Mouse (Mus musculus) limb, embryonic 11.5 days (tissue): ENCODE measurements around the gene Trmu. TPM values are rescaled to one million over a fixed set of nuclear protein-coding genes. Genes with fewer than 3 reads are reported as not detected.

Experiments
- ATAC-seq: fragments of 200-750 bp; cut with Nextera tagmentation; 2 replicates; pipeline ENCODE4 v1.8.0; 2017; ENCODE audit warnings: low read depth; ENCODE audit not compliant: insufficient number of reproducible peaks, low FRiP score, low TSS enrichment
- DNase-seq: peaks from one replicate; pipeline ENCODE4 v3.0.0-alpha.2; 2015; ENCODE audit warnings: low spot score
- H3K27ac ChIP-seq: fragments of 300-500 bp; sonication (generic); replicated peaks from 2 replicates; pipeline ENCODE4 v1.5.1; 2014; ENCODE audit warnings: low read depth, mild to moderate bottlenecking, low read length
- H3K27me3 ChIP-seq: fragments of 300-500 bp; sonication (generic); 2 replicates; pipeline ENCODE4 v1.6.1; 2014; ENCODE audit warnings: mild to moderate bottlenecking, low read length, mixed read lengths; ENCODE audit not compliant: control insufficient read depth, insufficient read depth
- H3K36me3 ChIP-seq: fragments of 300-500 bp; sonication (generic); 2 replicates; pipeline ENCODE4 v1.6.1; 2014; ENCODE audit warnings: mild to moderate bottlenecking, low read length, moderate library complexity, mixed read lengths; ENCODE audit not compliant: control insufficient read depth, insufficient read depth
- H3K4me1 ChIP-seq: fragments of 300-500 bp; sonication (generic); 2 replicates; pipeline ENCODE4 v1.6.1; 2014; ENCODE audit warnings: low read length, mixed read lengths; ENCODE audit not compliant: control insufficient read depth, insufficient read depth
- H3K4me2 ChIP-seq: fragments of 300-500 bp; sonication (generic); 2 replicates; pipeline ENCODE4 v1.6.1; 2014; ENCODE audit warnings: low read depth, mild to moderate bottlenecking, moderate library complexity; ENCODE audit not compliant: severe bottlenecking
- H3K4me3 ChIP-seq: fragments of 300-500 bp; sonication (generic); 2 replicates; pipeline ENCODE4 v1.5.1; 2014; ENCODE audit warnings: low read depth, low read length
- H3K9ac ChIP-seq: fragments of 300-500 bp; sonication (generic); 2 replicates; pipeline ENCODE4 v1.6.1; 2014; ENCODE audit warnings: mild to moderate bottlenecking, low read length
- H3K9me3 ChIP-seq: fragments of 300-500 bp; sonication (generic); 2 replicates; pipeline ENCODE4 v1.6.1; 2016; ENCODE audit warnings: low read length; ENCODE audit not compliant: control insufficient read depth
- WGBS: fragments of 180-500 bp; shearing (Covaris S2); extraction: QIAGEN DNeasy Blood & Tissue Kit; methylation state at CpG from one replicate; pipeline ENCODE4 v1.1.7; 2014; 5-methylcytosine and 5-hydroxymethylcytosine counted together
- polyA plus RNA-seq: library from polyadenylated mRNA; unstranded; fragments of >200 nt; fragmentation: Nextera tagmentation; extraction: Ambion mirVana; gene quantifications from 2 replicates; pipeline ENCODE4 v1.2.1, GENCODE M21; 2014

The Trmu gene
- 36.8 and 38.5 TPM in 2 replicates for polyA plus RNA-seq

DNA sequence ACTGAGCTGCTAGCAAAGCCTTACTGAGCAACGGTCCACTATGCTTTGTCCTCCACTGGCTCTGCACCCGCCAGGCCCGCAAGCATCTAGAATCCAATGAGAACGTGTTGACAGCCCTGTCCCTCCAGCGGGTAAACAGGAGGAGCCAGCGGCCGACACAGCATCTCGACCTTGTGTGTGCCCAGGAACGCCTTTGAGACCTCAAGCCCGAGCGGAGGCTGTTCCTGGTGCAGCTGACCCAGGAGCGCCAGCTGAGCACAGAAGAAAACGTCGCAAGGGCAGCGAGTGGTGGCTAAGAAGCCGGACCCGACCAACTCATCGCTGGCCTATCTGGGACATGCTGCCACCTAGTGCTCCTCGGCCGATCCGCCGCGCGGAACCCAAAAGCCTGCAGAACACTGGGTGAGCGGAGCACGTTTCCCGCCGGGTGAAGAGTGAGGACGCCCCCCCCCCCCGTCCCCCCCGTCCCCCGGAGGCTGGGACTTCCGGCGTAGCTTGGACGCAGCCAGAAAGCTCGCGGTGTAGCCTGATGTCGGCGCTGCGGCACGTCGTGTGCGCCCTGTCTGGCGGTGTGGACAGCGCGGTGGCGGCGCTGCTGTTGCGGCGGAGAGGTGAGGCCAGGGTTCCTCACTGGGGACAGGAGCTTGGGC is at the start of gene Trmu:
Trmu (plus strand) TSS at position 465 of the 650 bp plus-strand sequence.
- Histone ChIP-seq H3K4me1 (peaks cover 7% of the 10 kb centered on the region), H3K27me3 (no peaks in the 10 kb centered on the region), H3K4me2 (peak within 1 kb of the TSS; percentile 95), H3K27ac (peak within 1 kb of the TSS; percentile 56; the same call in 1 of the 2 replicates), H3K36me3 (peaks cover 18% of the 10 kb centered on the region), H3K9me3 (no peaks in the 10 kb centered on the region), H3K9ac (peak within 1 kb of the TSS; percentile 87), H3K4me3 (peak within 1 kb of the TSS; percentile 73)
- DNase-seq (peak; percentile 95), ATAC-seq (peak; percentile 89)
- under 1% methylated on average over 42 of the region's 50 CpGs for WGBS

DNA sequence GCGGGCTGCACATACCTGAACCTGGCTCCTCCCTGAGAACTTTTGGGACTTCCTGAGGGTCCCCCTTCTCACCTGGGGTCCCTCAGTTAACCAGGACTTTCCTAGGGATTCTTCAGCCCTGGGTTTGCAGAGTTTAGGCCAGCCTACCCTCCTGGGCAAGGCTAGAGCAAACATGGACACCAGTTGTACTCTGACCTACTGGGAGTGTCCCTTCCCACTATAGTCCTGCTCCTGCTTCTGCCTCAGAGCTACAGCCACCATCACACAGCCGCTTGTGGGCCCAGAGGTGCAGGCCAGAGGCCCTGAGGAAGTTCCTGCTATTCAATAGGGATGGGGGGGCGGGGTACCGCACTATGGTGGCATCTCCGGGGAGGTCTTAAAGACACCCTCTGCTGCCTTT is 49.6 kb upstream of the Trmu start:
- no peak overlapping the region for H3K4me2 ChIP-seq
- no peak overlapping the region for H3K27ac ChIP-seq
- DNase-seq, result no peak
- 80% methylated on average over 5 of the region's 5 CpGs for WGBS
- H3K4me1 ChIP-seq, result 0 out of 2 replicates have a peak, but pooled peaks cover 3% of the 10 kb centered on the region
- no peak overlapping the region for H3K4me3 ChIP-seq
- H3K27me3 ChIP-seq, result no peaks in the 10 kb centered on the region
- no peaks in the 10 kb centered on the region for H3K36me3 ChIP-seq
- H3K9me3 ChIP-seq, result no peaks in the 10 kb centered on the region
- no peak for ATAC-seq
- no peak overlapping the region for H3K9ac ChIP-seq

DNA sequence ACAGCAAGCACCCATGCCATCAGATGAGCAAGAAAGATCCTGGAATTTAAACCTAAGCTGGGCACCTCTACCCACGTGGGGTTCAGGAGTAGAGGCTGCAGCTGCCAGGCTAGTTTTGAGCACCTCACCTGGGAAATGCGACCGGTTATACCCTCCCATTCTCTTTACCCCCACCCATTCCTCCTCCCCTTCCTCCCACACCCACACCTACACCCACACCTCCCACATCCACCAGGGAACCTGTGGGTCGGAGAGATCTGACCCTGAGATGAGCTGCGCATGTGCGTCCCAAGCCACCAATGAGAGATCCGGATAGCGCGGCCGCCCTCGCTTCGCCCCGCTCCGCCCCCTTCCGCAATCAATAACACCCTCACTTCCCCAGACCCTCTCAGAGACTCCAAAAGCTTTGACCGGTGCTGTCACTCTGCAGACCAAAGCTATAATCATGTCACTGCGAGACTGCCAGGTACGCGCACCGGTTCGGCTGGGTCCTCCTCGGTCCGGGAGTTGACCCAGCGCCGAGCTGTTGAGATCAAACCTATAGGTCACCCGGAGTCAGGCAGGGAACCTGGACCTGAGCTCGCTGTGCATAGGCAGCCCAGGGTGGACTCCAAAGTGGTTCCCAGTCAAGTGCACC is 47.0 kb upstream of the Trmu start, which contains the start of gene Ttc38:
Ttc38 (plus strand) TSS at position 353 of the 637 bp plus-strand sequence.
- peak; percentile 79 for DNase-seq
- peak within 1 kb of the TSS; percentile 48 for H3K4me3 ChIP-seq
- H3K4me2 ChIP-seq, result peak within 1 kb of the TSS; percentile 79
- H3K9ac ChIP-seq, result peak within 1 kb of the TSS; percentile 56
- no peaks in the 10 kb centered on the region for H3K27me3 ChIP-seq
- no peak within 1 kb of the TSS for H3K27ac ChIP-seq
- ATAC-seq, result peak; percentile 85
- WGBS, result under 1% methylated on average over 27 of the region's 27 CpGs
- 0 out of 2 replicates have a peak, but pooled peaks cover 3% of the 10 kb centered on the region for H3K4me1 ChIP-seq
- no peaks in the 10 kb centered on the region for H3K9me3 ChIP-seq
- no peaks in the 10 kb centered on the region for H3K36me3 ChIP-seq

DNA sequence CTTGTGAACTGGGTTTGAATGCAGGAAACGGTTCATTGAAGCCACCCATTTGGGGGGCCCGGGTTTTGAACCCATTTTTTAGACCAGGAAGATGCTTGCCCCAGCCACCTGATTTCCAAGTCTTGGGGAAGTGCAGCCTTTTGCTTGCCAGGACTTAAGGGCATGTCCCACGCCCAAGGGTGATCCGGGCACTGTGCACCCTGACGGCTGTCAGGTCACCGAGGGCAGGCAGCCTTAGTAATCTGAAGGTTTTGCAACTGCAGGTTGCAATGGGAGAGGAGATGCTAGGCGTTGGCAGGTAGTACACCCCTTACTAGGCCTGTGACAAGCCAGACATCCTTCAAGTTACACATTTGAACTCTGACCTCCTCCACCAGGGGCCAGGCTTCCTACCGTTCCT is 46.5 kb upstream of the Trmu start:
- H3K9me3 ChIP-seq, result no peaks in the 10 kb centered on the region
- ATAC-seq, result no peak
- H3K27ac ChIP-seq, result no peak overlapping the region
- 0 out of 2 replicates have a peak, but pooled peaks cover 3% of the 10 kb centered on the region for H3K4me1 ChIP-seq
- no peaks in the 10 kb centered on the region for H3K27me3 ChIP-seq
- H3K4me2 ChIP-seq, result peak overlapping the region; percentile 79
- WGBS, result 39% methylated on average over 8 of the region's 8 CpGs
- peak overlapping the region; percentile 48 for H3K4me3 ChIP-seq
- no peaks in the 10 kb centered on the region for H3K36me3 ChIP-seq
- no peak for DNase-seq
- H3K9ac ChIP-seq, result peak overlapping the region; percentile 56; the same call in 1 of the 2 replicates

DNA sequence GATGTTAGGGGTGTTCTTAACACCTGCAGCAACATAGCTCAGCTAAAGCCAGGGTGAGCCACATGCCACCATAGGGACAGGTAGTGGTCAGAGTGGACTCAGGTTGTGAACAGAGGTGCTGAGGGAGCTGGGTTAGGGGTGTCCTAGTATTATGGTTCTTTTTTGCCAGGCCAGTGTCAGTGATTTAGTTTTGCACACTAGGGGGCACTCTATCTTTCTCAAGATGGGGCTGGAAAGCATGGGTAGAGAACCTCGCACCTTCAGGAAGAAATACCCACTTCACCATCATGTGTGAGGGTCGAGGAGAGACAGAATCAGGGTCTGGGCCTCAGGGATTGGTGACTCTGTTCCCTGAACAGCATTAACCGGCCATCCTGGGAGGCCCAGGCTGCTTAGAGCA is 43.8 kb upstream of the Trmu start:
- Histone ChIP-seq H3K4me2 (no peak overlapping the region), H3K4me1 (0 out of 2 replicates have a peak, but pooled peaks cover 3% of the 10 kb centered on the region), H3K9ac (no peak overlapping the region), H3K27me3 (no peaks in the 10 kb centered on the region), H3K36me3 (no peaks in the 10 kb centered on the region), H3K27ac (no peak overlapping the region), H3K4me3 (no peak overlapping the region), H3K9me3 (no peaks in the 10 kb centered on the region)
- WGBS, result 55% methylated on average over 3 of the region's 3 CpGs
- ATAC-seq, result no peak
- no peak for DNase-seq

DNA sequence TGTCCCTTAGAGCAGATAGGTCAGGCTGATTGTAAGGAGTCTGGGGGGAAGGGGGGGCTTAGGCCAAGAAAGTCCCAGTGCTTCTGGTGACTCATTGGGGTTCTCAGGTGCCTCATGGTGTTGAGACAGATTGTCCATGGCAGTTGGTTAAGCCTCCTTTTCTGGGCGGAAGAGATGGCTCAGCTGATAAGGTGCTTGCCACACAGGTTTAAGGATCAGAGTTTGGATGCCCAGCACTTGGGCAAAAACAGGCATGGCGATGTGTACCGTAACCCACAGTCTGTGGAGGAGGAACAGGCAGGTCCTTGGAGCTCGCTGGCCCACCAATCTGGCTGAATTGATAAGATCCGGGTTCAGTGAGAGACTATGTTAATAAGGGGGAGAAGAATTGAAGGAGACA is 42.2 kb upstream of the Trmu start:
- WGBS, result 94% methylated on average over 5 of the region's 5 CpGs
- no peak for ATAC-seq
- Histone ChIP-seq H3K4me2 (no peak overlapping the region), H3K27me3 (no peaks in the 10 kb centered on the region), H3K36me3 (no peaks in the 10 kb centered on the region), H3K9ac (no peak overlapping the region), H3K4me1 (0 out of 2 replicates have a peak, but pooled peaks cover 3% of the 10 kb centered on the region), H3K27ac (no peak overlapping the region), H3K9me3 (no peaks in the 10 kb centered on the region), H3K4me3 (no peak overlapping the region)
- no peak for DNase-seq

DNA sequence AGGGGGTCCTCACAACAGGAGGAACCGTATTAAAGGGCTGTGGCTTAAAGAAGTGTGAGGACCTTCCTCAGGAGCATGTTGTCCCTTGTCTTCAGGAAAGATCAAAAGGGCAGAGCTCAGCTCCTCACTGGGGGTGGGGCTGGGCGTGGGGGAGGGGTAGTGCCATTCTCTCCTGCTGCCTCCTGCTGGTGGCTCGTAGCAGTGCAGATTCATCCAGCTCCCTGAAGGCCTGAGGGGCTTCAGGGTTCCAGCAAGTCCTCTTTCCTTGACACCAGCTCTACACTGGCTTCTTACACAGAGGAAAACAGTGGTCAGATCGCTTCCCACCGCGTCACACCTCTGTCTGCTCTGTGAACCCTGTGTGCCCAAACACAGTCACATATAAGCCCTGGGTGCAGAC is 38.1 kb upstream of the Trmu start:
- peak; percentile 58 for DNase-seq
- WGBS, result 31% methylated on average over 6 of the region's 6 CpGs
- H3K27ac ChIP-seq, result no peak overlapping the region
- no peaks in the 10 kb centered on the region for H3K9me3 ChIP-seq
- no peak for ATAC-seq
- H3K4me1 ChIP-seq, result no peaks in the 10 kb centered on the region
- no peak overlapping the region for H3K9ac ChIP-seq
- no peaks in the 10 kb centered on the region for H3K27me3 ChIP-seq
- no peak overlapping the region for H3K4me3 ChIP-seq
- no peaks in the 10 kb centered on the region for H3K36me3 ChIP-seq
- no peak overlapping the region for H3K4me2 ChIP-seq

DNA sequence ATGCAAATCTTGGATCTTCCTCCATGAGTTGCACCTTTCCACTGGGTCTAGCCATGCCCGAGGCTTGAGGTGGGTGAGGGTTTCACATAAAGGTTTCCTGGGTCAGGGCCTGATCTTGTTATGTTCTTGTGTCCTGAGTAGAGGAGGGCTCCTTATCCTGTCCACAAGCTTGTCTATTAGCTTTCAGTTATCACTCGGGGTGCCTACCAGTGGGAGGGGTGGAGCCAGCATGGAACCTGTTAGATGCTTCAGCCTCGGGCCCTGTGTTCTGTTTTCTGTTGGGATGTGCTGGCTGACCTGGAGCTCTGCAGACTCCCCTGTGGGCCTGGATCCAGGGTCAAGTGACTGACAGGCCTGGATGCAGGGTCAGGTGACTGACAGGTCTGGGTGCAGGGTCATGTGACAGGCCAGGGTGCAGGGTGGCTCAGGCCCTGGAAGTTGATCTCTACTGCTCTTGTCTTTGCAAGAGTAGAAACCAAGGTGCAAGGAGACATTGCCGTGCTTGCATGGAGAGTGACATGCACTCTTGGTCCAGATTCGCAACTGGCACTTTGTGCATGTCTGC is 37.2 kb upstream of the Trmu start:
- WGBS, result 80% methylated on average over 5 of the region's 5 CpGs
- Histone ChIP-seq H3K9me3 (no peaks in the 10 kb centered on the region), H3K4me1 (no peaks in the 10 kb centered on the region), H3K4me2 (no peak overlapping the region), H3K9ac (no peak overlapping the region), H3K4me3 (no peak overlapping the region), H3K27ac (no peak overlapping the region), H3K36me3 (no peaks in the 10 kb centered on the region), H3K27me3 (no peaks in the 10 kb centered on the region)
- no peak for DNase-seq
- ATAC-seq, result no peak
